Mouse (Mus musculus) fibroblast of lung, adult 2 months (primary cell): ENCODE results near the gene Fbxo21.

ENCODE experiments used
- DNase-seq: peaks from one replicate; pipeline ENCODE4 v3.0.0-alpha.2; 2011; ENCODE audit warnings: low read depth

Fbxo21 gene

DNA sequence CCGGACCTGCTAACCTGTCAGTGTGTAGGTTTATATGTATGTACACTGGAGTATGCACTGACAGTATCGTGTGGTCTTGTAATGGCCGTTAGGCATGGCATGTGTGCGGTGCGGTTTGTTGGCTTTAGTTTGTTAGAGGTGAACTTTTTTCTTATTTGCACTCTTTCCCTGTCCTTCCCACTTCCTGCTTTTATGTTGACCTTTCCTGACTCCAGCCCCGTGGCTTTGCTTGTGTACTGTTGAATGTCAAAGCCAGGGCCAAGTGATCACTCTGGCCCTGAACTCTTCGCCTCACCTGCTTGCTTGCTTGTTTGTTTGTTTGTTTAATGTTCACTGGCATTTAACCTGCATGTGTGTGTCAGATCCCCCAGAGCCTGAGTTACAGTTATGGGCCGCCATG is 4.4 kb downstream of the Fbxo21 start:
- no peak for DNase-seq

DNA sequence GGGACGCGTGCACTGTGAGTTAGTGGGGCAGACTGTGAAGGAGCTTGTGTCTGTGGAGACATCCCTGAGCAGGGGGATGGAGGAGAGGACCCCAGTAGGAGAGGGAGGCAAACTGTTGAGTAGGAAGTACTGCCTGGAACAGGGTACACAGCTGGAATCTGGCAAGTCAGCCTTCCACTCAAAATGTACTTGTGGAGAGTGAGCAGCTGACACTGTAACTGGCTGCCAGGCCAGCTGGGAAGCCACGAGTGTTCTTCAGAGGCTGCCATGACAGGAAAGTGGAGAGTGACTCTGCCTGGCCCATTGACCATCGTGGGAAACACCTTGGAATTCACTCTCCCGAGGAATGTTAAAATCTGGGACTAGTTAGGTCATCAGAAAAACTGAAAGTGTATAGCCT is 5.4 kb downstream of the Fbxo21 start:
- DNase-seq = no peak

DNA sequence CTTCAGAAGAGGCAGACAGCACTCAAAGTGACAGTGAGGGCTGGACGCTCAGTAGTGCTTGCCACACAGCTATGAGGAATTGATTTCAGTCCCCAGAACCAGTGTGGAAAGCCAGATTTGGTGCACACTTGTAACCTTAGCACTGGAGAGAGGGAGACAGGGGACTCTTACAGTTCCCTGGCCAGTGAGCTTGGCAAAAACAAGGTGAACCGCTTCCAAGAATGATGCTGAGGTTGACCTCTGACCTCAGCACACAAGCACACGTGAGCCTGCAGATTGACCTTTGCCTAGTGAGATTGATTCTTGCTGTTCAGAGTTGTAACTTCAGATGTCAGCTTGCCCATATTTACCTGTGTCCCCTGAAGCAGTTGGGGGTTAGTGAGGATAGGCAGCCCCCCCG is 9.8 kb downstream of the Fbxo21 start:
- DNase-seq = no peak

DNA sequence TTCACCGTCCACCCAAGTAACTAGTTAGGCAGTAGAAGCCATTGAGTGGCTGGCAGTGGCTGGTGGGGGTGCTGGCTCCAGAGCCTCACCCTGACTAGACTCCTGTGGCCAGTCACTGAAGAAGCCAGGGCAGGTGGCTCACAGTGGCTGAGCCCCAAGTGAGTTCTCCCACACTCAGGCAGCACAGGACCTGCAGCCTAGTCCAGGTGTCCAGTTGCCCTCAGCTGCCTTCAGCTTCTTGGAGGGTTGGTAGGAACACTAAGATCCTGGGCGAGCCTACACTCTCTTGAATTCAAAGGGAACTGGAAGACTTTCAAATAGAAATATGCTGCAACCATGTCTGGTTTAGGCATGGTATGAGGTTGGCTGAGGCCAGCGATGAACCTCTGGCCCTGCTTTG is 11.4 kb downstream of the Fbxo21 start:
- no peak for DNase-seq

DNA sequence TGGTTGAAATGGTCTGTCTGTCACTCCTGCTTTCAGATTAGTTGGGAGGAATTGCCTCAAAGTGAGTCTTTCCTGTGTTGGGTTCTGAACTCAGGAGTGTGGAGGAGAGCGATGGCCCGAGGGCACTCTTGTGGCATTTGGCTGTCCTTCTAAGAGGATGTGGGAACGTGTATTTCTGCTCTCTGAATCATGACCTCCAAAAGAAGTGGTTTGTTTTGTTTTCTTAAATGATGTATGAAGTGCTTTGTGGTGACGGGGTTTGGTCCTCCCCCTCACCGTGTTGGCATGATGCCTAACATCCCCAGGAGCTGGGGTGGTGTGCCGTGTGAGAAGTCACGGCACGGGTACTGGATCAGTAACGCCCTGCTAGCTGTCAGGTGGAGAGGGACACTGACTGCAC is 11.8 kb downstream of the Fbxo21 start:
- DNase-seq = no peak

DNA sequence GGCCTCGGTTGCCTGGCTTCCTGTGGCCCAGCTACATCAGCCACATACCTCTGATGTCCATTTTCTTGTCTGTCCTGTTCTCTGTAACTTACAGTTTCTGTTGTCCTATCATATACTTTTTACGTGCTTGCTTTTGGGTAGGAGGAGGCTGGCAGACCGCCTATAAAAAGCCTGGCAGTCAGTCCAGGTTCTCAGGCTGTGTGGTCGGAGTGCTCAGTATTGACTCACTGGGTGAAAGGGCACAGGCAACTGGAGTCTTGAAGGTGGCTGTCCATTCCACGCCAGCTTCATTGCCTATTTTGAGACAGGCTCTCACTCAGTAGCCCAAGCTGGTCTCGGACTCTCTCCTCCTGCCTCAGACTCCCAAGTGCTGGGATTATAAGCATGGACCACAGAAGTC is 13.2 kb downstream of the Fbxo21 start:
- peak; percentile 22 for DNase-seq

DNA sequence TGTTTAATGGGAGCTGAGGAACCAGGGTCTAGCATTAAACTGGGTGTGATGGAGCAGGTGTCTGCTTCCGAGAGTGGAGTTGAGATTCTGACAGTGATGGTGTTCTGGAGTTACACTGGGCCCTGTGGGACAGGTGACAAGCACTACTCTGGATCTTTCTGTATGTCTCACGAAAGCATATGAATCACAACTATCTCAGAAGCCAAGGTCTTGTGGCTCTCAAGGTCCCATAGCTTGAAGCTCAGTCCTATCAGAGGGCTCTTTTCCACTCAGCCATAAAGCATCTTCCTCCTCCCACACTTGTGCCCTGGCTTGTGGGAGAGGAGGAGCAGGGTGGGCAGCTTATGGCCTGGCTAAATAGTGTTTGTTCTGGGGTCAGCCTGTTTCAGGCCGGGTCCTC is 14.4 kb downstream of the Fbxo21 start:
- DNase-seq = no peak

DNA sequence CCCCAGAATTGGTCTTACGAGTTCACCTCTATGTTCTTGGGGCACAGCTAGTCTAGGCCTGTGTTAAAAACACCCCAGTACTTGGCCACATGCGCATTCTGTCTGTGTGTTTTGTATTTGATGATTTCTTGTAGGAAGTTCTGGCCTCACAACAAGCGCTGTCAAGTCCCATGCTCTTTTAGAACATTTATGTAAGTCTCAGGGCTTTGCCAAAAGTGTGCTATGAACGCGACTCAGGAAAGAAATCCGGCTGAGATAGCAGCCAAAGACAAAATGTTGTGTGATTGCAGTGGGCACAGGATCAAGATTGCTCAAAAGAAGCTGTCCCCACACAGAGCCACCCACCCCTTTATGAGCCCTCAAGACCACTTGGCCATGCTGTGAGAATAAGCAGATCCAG is 17.0 kb downstream of the Fbxo21 start:
- no peak for DNase-seq

DNA sequence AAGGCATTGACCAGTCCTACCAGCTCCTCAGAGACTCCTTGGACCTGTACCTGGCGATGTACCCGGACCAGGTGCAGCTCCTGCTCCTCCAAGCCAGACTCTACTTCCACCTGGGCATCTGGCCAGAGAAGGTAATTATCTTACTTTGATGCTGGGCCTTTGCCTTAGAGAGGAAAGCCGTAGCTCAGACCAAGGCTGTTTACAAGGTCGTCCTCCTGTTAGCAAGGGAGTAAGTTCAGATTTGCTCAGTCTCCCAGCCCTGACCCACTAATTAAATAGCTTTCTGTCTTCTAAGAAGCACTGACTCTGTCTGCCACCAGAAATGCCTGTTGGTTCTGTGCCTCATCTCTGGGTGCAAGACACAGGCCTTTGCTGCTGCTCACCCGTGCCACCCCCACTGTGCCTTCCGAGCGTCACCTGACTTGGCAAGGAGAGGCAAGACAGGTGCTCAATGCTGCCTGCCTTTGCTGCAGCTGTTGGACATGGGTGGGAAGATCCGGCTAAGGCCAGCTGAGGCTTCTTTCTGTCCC is 18.9 kb downstream of the Fbxo21 start:
- no peak for DNase-seq

DNA sequence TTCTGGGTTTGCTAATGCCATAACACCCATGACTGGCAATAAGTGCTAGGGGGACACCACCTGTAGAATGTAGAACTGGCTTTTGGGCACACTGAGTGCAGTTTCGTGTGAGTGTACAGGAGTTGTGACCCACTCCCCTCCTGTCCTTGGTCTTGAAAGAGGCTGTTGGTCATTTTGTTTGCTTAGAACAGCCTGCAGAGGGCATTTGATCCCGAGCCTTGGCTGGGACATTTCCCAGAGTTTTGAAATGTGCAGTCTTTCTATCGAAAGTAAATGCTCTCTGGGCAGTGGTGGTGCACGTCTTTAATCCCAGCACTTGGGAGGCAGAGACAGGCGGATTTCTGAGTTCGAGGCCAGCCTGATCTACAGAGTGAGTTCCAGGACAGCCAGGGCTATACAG is 19.4 kb downstream of the Fbxo21 start:
- DNase-seq = no peak

DNA sequence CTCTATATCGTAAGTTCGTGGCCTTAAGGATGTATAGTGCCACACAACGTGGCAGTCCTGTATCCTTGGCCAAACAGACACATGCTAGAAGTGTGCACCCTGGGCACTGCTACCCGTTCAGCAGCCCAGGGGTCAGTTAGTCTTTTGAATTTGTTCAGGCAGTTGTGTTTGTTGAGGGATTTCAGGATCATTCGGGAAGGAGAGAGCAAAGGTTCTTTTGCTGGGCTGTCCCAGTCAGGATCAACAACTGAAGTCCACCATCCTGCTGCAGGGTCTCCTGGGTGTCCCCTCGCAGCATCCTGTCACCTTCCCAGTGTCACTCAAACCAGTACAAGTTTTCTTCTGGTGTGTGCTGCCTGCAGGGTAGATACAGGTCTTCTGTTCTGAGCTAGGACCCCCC is 20.1 kb downstream of the Fbxo21 start:
- no peak for DNase-seq

DNA sequence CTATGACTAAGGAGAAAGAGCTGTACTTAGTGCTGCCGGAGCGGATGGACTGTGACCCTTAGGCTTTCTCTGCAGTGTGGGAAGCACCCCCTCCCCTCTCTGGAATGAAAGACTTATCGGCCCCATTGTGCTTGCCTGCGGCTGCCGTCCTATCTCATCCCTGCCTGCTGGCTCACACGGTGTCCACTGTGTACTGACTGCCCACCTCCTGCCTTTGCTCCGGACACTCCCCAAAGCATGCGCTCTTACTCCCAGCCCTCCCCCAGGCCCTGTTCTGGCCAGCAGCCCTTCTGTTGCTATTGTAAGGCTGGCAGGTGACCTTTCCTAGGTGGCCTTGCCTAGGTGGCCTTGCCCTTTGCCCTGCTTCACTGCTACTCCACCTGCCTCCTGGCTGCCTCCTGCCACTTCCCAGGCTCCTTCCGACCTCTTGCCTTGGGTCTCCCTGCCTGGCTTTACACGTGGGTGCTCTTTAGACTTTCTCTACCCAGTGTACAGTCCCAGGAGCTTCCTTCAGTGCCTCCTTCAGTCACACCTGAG is 21.0 kb downstream of the Fbxo21 start:
- DNase-seq = no peak

DNA sequence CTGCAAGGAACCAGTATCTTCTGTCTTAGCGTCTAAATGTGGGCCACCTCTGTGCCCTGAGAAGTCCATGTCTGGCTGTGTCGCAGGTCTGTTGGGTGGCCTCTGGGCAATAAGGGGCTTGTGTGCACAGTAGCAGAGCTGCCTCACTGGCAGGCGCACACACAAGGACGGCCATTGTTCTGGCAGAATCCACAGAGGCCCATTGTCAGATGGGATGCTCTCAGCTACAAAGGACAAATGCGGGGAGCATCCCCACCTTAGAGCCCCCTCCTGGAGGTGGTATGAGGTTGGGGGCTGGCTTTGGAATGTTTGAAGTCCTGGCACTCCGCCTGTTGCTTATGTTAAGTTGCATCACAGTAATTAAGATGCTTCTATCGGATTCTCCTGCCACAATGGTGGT is 22.5 kb downstream of the Fbxo21 start:
- DNase-seq = no peak

DNA sequence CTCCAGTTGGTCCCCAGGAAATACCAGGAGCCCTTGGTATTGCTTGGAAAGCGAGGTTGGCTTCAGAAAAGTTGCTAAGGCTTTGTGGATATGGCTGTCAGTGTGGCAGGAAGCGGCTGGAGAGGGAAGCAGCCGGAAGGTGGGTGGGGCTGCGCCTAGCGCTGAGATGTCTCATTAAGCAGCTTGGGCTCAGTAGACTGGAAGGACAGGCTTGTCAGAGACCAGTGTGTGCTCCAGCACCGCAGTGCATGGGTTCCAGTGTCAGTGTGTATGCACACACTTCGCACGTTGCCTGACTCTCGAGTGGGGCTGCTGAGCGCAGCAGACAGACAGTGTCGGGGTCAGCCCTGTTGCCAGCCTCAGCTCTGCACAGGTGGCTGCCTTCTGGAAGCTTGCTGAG is 23.1 kb downstream of the Fbxo21 start:
- DNase-seq = no peak

DNA sequence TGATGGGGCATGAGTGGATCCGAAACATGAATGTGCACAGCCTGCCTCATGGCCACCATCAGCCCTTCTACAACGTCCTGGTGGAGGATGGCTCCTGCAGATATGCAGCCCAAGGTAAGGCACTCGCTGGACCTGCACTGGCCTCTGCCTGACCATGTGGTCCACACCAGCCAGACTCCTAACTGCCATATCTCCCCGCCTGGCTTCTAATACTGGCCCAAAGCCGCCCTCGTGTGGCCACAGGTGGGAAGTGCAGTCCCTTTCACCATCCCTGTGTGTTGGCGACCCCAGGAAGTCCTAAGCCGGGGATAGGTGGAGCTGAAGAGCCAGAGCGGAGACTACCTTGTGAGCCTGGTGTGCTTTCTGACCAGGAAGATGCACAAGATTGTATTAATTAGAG is 25.5 kb downstream of the Fbxo21 start:
- DNase-seq = peak; percentile 27

DNA sequence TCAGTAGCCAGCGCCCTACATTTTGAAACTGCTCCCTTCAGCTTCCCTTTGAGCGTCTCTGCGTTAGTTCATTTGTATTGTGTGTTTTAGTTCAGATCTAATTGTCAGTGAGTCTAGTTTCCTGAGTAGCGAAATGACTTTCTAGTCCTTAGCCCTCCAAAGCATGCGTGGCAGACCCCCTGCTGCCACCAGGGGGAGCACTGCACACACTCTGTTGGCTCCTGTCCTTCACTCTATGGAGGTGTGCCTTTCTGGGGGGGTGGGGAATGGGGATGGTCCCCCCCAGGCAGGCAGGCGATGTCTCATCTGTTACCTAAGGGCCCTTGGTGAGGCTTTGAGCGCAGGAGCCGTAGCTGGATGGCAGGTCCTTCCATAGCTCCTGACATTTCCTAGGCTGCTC is 28.1 kb downstream of the Fbxo21 start:
- no peak for DNase-seq

DNA sequence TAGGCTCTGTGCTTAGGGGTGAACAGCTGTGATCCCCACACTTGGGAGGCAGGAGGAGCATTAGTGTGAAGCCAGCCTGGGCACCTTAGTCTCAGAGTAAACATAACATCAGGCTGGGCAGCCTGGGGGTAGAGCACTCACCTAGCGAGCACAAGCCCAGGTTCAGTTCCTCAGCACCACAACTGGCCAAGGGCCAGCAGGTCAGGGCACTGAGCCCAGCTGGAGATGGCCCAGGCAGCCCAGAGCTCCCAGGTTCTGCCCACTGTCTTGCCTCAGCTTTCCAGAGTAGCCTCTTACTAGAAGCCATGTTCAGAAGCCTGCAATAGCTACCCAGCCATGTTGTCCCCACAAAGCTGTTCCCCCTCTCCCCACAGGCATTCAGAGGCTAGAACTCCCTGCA is 29.2 kb downstream of the Fbxo21 start:
- DNase-seq = no peak

DNA sequence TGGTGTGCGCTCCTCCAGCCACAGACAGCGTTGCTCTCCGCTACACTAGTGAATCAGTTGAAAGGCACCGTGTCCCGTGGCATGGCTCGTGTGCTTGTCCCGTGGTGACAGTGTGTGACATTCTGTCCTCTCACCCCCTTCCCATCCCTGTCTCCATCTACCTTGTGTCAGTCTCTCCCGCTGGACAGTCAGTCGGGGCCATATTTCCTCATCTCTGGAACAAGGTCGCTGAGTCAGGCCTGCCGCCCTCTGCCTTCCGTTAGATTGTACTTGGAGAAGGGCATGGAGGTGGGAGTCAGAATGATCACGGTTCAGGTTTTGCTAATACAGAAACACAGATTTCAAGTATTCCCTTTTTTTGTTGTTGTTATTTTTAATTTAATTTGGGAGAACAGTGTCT is 31.8 kb downstream of the Fbxo21 start:
- no peak for DNase-seq

DNA sequence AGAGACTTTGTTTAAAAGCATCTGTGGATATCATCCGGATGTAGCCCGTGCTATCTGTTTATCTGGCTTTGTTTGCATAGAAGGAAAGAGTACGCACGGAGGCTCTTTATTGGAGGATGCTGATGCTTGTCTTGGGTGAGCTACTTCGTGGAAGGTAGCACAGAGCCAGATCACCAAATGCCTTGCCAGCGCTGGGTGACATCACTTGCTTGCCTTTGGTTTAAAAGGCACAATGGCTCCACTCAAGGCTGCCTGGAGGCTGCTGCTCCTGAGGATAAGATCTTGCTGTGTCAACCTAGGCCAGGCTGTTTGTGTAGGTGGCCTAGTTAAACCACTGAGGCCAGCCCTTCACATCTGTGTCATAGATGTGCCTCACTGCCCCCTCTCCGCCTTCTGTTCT is 34.3 kb downstream of the Fbxo21 start:
- DNase-seq = no peak

DNA sequence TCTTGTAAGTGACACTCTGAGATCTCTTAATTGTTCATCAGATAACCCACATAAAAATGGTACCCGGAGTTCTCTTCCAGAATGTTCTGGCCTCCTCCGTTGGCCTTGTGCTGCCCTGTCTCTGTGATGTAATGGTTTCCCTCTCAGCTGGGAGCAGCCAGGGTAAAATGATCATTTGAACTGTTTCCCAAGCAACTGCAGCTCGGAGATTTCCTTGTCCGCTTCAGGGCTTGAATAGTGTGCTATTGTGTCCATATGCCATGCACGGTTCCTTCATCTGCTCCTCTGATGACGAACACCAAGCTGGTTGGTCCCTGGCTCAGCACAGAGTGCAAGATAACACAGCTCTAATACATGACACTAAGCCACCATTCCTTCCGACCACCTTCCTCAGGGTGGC is 35.3 kb downstream of the Fbxo21 start:
- DNase-seq = no peak

DNA sequence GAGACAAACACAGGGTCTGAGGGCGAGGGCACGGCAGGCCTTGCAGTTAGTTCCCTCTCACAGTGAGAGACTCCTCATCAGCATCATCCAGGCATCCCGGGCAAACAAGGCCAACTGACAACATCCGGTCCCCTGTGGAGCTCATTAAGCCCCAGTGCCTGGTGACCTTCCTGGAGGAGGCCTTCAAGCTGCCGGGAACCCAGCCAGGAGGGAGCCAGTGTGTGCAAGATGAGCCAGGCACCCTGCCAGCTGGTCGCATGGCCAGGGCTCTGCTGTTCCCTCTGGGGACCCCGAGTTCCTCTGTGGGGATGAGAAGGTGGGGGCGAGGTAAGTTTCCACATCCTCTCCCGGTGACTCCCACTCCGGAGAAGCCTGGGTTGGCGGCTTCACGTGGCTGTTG is 38.5 kb downstream of the Fbxo21 start:
- no peak for DNase-seq

DNA sequence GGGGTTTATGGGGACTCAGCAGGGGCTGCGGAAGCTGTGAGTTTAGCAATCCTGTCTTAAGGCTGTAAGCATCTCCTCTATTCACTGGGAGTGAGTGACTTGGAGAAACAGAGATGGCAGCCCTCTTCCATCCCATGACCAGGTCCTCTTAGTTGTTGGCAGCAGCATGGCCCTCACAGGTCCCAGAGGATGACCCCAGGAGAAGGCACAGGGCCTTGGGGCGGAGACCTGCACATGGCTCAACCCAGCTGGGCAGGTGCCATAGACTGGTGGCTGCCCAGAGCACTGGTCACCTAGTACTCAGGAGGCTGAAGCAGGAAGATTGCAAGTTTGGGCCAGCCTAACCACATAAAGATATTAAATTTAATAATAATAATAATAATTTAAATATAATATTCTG is 39.1 kb downstream of the Fbxo21 start:
- no peak for DNase-seq

DNA sequence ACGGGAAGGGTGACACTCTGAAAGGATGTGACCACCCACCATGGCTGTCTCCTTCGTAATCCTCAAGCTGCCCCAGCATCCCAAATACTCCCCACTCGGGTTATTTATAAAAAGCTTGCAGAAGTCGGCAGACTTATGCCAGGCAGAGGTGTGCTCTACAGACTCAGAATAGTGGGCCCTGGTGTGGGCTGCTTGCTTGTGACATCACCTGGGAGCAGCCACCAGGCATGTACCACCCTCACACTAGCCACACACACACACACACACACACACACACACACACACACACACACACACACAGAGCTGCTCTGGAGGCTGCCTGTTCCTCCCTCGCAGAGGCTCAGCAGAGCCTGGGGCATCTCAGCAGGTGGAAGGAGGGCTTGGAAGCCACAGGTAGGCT is 41.0 kb downstream of the Fbxo21 start:
- DNase-seq = no peak

DNA sequence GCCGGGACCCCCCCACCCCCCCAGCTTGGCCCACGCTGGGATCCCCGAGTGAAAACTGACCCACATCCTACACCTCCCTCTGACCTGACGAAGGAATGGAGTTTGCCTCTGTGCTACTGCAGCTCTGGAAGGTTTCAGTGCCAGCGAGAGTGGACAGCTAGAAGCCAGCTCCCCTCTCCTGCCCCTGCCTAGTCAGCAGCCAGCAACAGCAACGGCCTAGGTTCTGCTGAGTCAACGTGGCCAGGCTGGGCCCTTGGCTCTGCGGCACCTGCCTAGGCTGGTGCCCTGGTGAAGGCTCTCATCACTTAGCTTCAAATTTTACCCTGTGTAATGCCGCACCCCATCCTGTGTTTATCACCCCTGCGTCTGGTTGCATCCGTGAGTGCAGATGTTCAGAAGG is 43.4 kb downstream of the Fbxo21 start:
- DNase-seq = no peak

DNA sequence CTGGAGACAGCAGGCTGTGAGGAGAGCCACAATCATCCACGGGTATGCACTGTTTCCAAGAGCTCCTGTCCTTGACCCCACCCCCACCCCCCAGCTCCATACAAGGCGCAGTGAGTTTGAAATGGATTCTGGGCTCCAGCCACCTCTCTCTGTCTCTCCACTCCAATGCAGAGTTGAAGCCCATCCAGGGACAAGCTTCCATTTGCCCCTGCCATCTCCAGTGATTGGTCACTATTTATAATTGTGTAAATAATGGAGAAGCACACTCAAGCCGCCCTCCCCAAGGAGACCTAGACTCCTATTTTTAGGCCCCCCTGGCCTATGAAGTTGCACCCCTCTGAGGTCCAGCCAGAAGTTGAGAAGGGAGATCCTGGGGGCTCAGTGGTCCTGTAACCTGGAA is 46.5 kb downstream of the Fbxo21 start:
- DNase-seq = no peak
